Mouse (Mus musculus): Measurements from ENCODE around the gene Art3.
A peak's percentile ranks its signal among the peaks of the same experiment; 100 is the strongest.

The Art3 gene

DNA sequence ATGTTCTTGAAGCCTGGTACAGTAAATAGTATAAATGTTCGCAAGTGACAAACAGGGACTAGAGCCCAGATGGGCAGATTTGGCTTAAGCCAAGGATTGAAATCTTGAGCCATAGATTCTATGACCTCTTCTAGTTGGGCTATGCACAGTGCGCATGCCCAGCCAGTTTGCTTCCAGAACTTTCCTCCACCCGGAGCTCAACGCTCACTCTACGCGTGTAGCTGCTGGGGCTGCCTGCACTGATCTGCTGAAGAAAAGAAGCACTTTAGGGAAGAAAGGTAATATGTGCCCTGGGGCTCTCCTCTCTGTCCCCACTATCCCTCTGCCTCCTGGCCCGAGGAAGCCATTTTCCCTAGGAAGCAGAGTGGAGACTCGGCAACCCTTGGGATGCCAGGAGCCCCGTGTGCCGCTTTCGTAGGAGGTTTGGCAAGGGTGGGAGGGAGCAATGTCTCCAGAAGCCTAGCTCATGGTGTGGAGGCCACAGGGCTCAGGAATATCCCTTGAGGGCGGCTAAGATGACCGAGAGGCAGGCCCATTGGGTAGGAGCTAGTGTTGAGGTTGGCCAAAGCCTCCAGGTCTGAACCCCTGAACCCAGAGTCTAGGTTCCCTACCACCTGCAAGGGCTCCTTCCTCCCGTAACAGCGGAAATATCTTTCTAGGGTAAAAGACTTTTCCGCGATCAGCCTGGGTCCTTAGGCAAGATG lies at the start of gene Art3:
Gene Art3, plus strand, starts transcription at position 193 of the 704 bp plus-strand sequence.
- no peak for DNase-seq

DNA sequence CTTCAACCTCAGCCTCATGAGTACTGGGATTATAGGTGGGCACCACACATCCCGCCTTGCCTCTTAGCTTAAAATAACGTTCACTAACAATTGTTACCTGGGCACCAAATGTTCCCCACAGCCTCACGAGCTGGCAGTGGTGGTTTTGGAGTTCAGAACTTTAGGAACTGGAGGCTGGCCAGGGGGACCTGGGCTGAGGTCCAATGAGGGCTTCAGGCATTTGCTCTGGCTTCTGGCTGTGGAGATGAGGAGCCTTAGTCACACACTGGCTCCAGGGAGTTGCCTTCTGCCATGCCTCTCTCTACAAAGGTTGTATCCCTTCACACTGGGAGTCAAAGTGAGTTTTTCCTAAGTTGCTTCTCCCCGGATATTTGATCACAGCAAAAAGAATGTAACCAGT lies 49.1 kb upstream of the Art3 start:
- no peak for DNase-seq

DNA sequence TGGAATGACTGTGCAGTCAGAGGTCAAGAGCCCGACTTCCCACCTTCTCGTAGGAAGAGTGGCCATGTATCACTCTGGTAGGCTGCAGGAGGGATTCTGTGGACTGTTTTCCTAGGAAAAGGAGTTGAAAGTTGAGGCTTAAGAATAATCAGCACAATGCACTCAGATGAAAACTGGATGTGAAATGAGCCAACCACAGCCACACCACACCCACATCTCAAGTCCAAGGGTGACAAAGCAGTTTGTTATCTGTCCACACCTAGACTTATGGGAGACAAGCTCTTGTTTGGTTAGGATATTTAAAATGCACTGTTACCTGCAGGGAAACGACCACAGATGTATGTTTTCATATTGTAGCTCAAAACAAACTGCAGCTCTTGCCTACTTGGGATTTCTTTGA lies 48.5 kb upstream of the Art3 start:
- no peak for DNase-seq

DNA sequence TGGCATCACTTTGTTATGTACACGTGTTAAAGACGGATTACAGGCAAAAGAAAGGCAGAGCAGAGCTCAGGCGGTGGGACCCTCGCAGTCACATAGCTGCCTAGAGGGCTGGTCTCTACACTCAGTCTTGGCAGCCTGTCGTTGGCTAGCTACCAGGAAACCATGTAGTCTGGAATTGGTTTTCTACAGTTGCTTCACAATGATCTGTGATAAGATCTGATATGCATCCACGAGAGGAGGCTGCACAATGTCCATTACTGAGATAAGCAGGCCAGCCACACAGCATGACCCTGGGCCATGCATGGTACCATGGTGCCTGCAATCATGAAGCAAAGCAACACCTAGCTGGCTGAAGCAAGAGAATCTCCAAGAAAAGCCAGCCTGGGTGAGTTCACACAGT lies 43.8 kb upstream of the Art3 start:
- DNase-seq, result no peak

DNA sequence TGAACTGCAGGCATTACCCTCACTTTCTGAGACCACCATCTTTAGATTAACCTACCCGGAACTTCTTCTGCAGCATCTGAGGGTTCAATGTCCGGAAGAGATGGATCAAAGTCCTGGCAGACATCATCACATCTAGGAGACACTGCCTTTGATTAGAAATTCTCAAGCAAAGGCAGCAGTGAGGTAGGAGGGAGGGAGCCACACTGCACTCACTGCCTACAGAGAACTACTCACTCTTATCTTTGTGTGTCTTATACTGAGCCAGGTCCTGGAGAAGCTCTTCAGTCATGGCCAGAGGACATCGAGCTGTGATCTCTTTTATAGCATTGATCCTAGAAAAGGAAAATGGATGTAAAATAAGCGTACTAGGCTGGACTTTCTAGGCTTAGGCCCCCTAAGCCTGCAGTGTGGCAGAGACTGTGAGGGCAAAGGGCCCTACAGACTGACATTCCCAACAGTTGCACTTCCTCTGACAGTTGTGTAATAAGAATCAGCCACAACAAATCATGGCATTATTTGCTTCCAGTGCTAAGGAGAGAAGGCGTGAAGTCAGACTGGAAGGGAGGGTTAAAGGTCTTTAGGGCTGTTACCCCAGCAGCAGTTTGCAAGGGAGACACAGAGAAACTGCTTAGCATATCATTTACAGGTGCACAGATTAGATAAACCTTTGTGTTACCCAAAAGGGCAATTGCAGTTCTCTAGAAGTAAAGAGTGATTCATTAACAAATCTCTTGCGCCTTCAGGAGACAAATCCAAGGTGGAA lies 39.8 kb upstream of the Art3 start:
- no peak for DNase-seq

DNA sequence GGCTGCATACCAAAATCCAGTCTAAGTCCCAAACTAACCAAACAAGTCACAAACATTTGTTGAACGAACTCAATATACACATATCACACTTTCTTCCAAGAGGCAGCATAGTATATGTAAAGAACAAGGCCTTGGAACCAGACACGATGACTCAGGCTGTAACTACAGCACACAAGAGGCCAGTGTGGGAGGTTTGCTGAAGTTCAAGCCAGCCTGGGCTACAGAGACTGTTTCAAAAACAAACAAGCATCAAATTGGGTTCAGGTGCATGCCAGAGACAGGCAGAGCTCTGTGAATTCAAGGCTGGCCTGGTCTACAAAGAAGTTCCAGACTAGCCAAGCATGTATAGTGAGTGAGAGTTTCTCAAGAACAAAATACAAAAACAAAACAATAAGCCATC lies 37.1 kb upstream of the Art3 start:
- no peak for DNase-seq

DNA sequence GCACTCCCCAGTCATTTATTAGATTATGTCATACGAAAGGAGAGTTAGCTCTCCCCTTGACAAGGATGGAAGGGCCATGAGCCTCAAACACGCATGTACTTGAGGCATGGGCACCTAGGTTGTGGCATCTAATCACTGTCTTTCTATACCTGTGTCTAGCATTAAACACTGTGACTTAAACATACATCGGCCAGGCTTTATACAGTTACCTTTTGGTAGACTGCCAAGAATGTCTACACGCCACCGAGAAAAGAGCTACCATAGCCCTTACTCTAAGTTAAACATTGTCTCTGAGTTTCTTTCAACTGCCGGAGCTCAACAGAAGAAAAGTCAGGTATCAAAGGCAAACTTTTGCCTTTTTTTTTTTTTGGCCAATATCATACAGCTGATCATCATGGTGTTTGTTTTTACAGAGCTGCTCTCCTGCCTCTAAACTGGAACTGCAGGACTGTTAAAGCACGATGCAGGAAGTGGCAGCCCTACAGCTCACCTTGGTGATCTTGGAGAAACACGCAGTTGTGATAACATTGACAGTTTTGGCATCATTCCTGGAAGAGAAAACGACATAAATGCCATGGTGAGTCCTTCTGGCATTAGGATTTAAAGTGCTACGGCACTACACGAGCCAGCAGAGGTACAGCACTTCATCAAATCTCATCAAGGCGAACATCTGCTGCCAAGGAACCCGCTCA lies 29.3 kb upstream of the Art3 start:
- no peak for DNase-seq

DNA sequence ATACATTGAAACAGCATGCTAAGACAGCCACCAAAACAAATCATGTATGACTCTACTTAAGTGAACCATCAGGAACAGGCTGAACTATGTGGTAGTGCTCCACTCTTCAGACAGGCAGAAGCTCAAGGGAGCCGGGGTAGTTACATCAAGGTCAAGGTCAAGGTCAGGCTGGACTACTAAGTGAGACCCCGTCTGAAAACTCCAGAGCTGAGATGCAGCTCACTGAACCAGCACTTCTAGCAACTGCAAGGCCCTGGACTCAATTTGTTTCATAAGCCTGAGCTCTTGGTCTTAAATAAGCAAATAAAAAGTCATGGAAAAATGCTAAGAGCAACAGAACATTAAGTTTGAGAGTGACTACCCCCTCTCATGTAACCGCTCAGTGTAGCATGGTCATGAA lies 27.3 kb upstream of the Art3 start:
- no peak for DNase-seq

DNA sequence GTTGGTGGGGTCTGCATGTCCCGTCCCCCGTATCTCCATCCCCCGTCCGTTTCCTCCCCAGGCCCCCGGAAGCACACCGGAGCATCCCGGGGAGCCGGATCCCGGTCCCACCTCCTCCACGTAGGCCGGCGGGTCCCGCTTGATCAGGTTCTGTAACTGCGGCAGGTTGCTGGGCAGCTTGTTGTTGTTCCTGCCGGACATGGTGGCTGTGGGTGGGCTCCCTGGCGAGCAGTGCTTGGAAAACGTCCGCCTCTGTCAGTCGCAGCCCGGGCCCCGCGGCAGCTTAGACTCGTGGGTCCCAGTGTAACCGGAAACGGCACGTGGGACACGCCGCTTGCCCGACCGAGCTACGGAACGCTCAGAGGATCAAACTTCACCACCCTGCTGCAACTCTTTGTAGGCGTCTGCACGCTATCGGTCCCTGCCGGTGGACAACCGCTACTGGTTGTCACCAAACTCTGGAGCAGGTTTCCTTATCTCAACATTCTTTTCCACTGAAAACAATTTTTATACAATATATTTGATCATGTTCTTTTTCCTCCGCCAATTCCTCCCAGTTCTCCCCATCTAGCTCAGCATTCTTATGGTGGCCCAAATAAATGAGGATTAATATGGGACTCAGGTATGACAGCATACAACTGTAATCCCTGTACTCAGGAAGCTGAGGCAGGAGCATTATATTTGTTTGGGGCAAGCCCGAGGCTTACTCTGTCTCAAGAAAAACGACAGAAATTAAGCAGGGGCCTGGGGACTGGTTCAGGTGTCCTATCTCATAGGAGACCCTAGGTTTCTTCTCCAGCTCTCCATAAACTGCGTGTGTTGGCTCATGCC lies 21.7 kb upstream of the Art3 start, which contains the start of gene Sdad1:
Gene Sdad1, minus strand, starts transcription at position 799 of the 831 bp plus-strand sequence.
- DNase-seq, result peak; percentile 93 to 94

DNA sequence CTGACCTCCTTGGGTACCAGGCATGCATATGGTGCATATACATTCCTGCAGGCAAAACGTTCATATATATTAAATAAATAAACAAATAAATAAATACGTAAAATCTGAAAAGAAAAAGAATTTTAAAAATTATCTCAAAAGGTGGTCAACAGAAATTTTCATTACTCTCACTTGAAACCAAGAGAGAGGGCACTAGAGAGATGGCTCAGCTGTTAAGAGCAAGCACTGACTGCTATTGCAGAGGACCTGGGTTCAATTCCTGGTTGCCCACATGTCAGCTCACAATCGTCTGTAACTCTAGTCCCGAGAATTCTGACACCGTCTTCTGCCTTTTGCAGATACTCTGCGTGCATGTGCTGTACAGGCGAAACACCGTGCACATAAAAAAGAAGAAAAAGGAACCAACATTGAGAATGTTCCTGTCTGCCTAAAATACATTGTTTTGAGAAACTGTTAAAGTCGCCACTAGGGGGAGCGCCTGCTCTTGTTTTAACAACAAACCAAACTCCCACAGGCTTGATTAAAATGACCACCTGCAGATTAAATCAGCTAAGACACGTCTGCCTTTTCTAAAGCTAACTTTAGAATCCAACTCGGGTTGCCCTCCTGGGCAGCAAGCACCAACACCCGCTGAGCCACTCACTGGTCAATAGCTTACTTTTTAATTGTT lies 19.4 kb upstream of the Art3 start:
- DNase-seq, result peak; percentile 76 to 84

DNA sequence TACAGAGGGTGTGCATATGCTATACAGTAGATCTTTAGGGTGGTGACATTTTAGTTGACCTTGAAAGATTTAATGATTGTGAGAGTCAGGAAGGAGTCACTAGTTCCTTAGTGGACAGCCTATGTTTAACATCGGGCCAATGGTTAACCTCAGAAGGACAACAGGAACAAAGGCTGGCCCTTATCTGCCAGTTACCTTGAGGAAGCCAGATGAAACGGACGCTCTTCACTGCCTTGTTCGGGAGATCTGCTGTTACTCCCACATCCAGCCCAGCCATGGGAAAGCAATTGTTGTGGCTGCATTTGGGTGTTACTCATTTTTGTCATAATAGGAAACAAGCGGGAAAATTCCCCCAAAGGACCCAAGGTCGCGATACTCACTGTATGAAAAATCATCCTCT lies 17.9 kb upstream of the Art3 start:
- no peak for DNase-seq

DNA sequence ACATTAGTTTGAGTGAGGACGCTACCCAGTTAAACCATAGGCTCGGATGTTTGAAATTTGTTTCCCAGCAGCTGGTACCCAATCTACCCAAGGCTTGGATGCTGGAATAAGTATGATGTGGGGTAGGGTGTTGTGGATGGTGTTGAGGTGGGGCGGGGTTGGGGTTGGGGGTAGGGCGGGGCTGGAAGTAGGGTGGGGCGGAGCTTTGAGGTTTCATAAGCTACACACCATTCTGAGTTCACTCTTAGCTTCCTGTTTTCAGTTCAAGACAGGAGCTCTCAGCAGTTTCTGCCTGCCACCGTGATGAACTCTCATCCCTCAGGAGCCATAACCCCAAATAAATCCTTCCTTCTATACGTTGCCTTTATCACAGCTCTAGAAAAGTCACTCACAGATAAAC lies 13.5 kb upstream of the Art3 start:
- no peak for DNase-seq

DNA sequence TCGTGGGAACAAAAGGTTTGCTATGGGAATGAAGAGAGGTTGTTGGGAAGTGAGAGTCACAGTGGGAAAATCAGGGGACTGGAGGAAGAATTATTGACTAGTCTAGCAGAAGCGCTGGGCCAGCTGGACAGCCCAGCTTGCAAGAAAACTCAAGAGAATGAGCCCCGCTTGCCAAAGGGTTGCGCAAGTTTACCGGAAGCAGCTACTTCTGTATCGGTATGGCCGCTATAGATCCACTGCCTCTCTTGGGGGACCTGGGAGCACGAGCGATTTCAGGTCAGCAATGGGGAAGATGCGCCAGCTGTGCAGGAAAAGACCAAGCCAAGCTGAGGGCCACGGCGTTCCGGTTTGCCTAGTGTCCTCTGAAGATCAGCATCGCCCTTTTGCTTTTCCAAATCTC lies 13.0 kb upstream of the Art3 start:
- DNase-seq, result no peak

DNA sequence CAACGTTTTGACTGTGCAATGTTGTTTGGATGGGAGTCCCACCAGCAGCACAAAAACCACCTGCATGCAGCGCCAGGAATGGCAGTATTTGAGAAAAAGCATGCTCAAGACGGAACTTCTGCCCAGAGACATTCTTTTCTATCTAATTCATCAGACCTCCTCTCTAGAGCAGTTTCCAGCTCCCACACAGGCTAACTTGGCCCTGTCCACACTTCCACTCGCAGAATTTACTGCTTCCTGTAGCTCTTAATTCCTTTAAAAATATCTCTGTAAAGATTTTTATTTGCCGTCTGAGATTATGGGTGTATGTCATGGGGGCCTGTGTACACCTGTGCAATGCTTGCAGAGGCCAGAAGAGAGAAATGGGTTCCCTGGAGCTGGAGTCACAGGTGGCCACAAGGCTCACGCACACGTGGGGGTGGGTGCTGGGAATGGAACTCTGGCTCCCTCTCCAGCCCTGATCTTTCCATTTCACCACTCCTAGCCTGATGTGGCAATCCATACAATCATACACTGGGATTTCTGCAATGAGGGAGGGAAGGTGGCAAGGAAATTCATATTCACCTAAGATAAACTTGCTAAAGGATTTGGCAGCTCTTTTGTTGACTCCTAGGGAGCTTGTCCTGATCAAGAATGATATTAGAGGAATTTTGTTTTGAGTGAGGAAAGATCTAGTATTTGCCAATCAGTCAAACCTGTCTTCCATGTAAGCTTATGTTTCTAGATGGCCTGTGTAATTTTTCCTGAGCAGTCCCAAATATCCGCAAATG lies 9.8 kb upstream of the Art3 start:
- DNase-seq, result no peak

DNA sequence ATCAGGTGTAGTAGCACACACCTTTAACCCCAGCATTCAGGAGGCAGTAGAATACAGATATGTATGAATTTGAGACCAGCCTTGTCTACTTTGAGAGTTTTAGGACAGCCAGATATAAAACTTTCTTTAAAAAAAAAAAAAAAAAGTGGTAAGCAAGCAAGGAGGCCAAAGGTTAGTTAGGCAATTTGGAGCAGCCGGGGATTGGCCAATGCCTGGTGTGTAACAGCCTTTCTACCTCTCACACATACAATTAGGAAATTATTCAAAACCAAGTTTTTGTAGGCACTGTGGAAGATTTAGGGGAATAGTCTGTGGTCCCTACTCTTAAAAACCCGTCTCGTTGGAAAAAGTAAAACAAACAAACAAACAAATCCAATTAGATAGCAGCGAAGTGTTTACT lies 9.0 kb upstream of the Art3 start:
- peak; percentile 27 to 40 for DNase-seq

DNA sequence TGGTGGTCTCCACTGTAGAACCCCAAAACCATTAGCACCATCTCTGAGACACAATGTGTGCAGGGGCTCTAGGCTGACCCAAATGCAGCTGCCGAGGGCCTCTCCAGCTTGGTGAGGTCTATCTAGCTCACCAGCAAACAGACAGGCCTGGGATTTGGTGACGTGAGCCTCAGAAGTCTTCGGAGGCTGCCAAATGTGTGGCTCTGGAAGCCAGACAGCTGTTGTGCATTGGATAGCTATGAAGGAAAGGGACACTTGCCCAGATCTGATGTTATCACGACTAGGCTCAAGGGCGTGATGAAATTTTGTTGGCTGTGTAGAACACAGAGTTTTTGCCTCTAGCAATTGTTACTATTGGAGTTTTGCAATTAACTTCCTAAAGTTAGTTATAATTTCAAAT lies 8.4 kb upstream of the Art3 start:
- peak; percentile 54 to 57 for DNase-seq

DNA sequence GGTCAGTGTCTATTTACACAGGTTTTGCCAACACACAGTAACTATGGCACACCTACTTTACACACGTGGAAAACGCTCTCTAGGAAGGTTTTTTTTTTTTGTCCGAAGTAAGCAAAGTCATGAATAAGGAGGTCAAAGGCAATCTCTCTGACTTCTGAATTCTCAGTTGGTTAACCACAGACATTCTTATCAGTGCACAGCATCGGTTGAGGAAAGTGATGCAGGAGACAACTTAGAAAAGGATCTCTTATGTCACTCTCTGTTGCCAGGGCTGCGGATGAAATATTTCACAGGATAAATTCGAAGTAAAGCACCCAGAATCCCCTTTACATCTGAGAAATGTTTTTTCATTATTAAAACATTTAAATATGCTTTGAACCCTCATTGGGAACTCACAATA lies 4.3 kb upstream of the Art3 start:
- no peak for DNase-seq

DNA sequence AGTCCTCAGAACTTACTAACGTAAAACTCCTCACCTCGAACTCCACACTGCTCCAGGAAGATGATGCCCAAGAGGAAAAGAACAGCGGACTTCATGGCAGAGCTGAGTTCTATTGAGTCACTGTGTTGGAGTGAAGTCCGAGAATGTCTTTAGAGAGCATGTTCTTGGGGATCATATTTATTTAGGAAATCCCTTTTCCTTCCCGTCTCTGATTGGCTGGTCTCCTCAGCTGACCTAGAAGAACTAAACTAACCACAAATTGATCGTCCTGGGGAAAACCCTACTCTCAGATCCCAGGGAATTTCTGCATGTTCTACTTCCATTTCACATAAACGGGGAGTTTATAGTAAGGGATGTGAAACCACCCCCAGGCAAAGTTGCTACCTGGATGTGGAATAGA lies 3.7 kb upstream of the Art3 start, which contains the start of gene Cxcl9:
Gene Cxcl9, minus strand, starts transcription at position 151 of the 400 bp plus-strand sequence.
- DNase-seq, result no peak

DNA sequence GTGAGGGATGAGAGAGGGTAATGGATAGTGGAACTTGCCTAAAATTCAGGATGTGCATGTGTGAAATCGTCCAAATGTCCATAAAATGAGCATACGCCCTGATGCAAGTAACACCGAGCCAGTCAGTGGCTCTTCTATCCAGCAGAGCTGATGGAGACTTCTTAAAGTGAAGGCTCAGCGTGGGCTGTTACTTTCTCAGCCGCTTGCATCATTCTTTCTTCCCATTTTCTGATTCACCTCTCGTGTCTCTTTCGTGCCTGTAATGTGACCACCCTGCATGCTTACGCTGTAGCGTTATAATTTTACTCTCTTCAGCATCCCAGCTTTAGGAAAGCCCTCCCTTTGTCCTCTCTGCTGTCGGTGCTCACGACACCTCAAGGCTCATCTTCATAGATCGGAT lies 505 bp upstream of the Art3 start:
- no peak for DNase-seq

DNA sequence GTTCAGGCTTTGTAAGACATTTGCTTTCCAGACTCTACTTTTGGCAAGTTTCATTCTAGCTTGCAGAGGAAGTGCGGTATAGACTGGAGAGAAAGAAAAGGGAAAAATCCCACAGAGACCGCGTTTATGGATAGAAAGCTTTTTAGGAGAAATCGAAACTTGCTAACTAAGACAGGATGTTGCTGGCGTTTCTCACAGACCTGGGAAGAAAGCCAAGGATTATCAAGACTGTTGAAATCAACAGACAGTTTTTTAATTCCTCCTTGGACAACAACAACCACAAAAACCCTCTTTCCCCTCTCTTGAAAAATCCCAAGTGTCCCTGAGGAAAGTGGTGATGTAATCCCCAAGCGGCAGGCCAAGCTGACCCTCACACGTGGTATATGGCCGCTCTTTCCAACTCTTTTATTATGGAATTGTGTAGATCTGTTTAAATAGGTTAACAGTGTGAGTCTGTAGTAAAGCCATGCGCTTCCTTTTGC lies 773 bp downstream of the Art3 start:
- DNase-seq, result peak; percentile 20 to 47

DNA sequence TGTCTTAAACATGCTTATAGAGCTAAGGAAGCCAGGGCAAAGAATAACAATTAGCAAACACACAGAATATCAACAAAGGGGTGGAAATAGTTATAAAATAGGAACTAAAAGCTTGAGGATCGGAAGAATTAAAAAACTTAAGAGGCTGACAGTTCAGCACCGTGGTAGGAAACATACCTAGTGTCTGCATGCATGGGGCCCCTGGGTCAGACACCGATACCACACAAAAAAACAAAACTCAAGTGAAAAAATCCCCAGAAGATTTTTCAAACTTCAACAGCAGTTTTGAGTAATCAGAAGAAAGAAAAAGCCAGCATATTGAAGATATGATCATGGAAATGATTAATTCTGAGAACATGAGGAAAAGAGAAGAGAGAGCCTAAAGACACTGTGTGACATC lies 5.1 kb downstream of the Art3 start:
- DNase-seq, result no peak
